Mouse (Mus musculus) heart, embryonic 12.5 days (tissue): Measurements from ENCODE around the gene Gm10945. TPM values are rescaled to one million over a fixed set of nuclear protein-coding genes. Genes with fewer than 3 reads are reported as not detected.

Source experiments
- ATAC-seq: fragments of 200-750 bp; cut with Nextera tagmentation; 2 replicates; pipeline ENCODE4 v1.8.0; 2017; ENCODE audit warnings: moderate TSS enrichment, moderate library complexity; ENCODE audit not compliant: insufficient number of reproducible peaks, low FRiP score
- H3K27ac ChIP-seq: fragments of 300-500 bp; sonication (generic); 2 replicates; pipeline ENCODE4 v1.5.1; 2016; ENCODE audit warnings: mild to moderate bottlenecking, moderate library complexity; ENCODE audit not compliant: poor library complexity, severe bottlenecking
- H3K27me3 ChIP-seq: fragments of 300-500 bp; sonication (generic); replicated peaks from 2 replicates; pipeline ENCODE4 v1.6.1; 2016; ENCODE audit warnings: mild to moderate bottlenecking, moderate library complexity
- H3K36me3 ChIP-seq: fragments of 300-500 bp; sonication (generic); 2 replicates; pipeline ENCODE4 v1.6.1; 2016; ENCODE audit warnings: mild to moderate bottlenecking, moderate library complexity
- H3K4me1 ChIP-seq: fragments of 300-500 bp; sonication (generic); replicated peaks from 2 replicates; pipeline ENCODE4 v1.6.1; 2016; ENCODE audit warnings: mild to moderate bottlenecking
- H3K4me2 ChIP-seq: fragments of 300-500 bp; sonication (generic); 2 replicates; pipeline ENCODE4 v1.6.1; 2016; ENCODE audit warnings: mild to moderate bottlenecking, moderate library complexity
- H3K4me3 ChIP-seq: fragments of 300-500 bp; sonication (generic); 2 replicates; pipeline ENCODE4 v1.5.1; 2016; ENCODE audit warnings: mild to moderate bottlenecking
- H3K9ac ChIP-seq: fragments of 300-500 bp; sonication (generic); 2 replicates; pipeline ENCODE4 v1.6.1; 2016; ENCODE audit warnings: mild to moderate bottlenecking, moderate library complexity
- H3K9me3 ChIP-seq: fragments of 300-500 bp; sonication (generic); replicated peaks from 2 replicates; pipeline ENCODE4 v1.6.1; 2016; ENCODE audit warnings: mild to moderate bottlenecking, moderate library complexity
- WGBS: fragments of 180-500 bp; shearing (Covaris S2); methylation state at CpG from one replicate; pipeline ENCODE4 v1.1.7; 2016; 5-methylcytosine and 5-hydroxymethylcytosine counted together
- polyA plus RNA-seq: library from polyadenylated mRNA; unstranded; fragments of >200 nt; fragmentation: Nextera tagmentation; extraction: Ambion mirVana; gene quantifications from 2 replicates; pipeline ENCODE4 v1.2.1, GENCODE M21; 2016

Gene Gm10945
- polyA plus RNA-seq = not detected in 2 replicates

- no peak within 1 kb of the TSS for H3K4me3 ChIP-seq
- H3K4me2 ChIP-seq = no peak within 1 kb of the TSS
- WGBS = 80% methylated on average over 2 of the region's 2 CpGs
- H3K36me3 ChIP-seq = no peaks in the 10 kb centered on the region
- H3K27me3 ChIP-seq = no peaks in the 10 kb centered on the region
- no peak within 1 kb of the TSS for H3K9ac ChIP-seq
- no peak within 1 kb of the TSS for H3K27ac ChIP-seq
- H3K9me3 ChIP-seq = no peaks in the 10 kb centered on the region
- no peak for ATAC-seq
- no peaks in the 10 kb centered on the region for H3K4me1 ChIP-seq
Measured at GRCm38 (mm10) chr10:6761287-6761811, at the start of gene Gm10945. Gm10945 (minus strand) TSS chr10:6761761.

- Histone ChIP-seq H3K9ac (no peak overlapping the region), H3K9me3 (no peaks in the 10 kb centered on the region), H3K27me3 (peaks cover 9% of the 10 kb centered on the region), H3K27ac (no peak overlapping the region), H3K4me3 (no peak overlapping the region), H3K36me3 (no peaks in the 10 kb centered on the region), H3K4me2 (no peak overlapping the region), H3K4me1 (no peaks in the 10 kb centered on the region)
- ATAC-seq = no peak
Measured at GRCm38 (mm10) chr10:6790226-6790625, 28.7 kb upstream of the Gm10945 start.

- Histone ChIP-seq H3K27ac (no peak overlapping the region), H3K9ac (no peak overlapping the region), H3K4me1 (no peaks in the 10 kb centered on the region), H3K9me3 (no peaks in the 10 kb centered on the region), H3K36me3 (no peaks in the 10 kb centered on the region), H3K27me3 (peaks cover 9% of the 10 kb centered on the region), H3K4me3 (no peak overlapping the region), H3K4me2 (no peak overlapping the region)
- 4% methylated on average over 25 of the region's 25 CpGs for WGBS
- peak; percentile 57; the same call in 1 of the 2 replicates for ATAC-seq
Measured at GRCm38 (mm10) chr10:6788517-6789237, 27.1 kb upstream of the Gm10945 start.

- WGBS = 84% methylated on average over 3 of the region's 3 CpGs
- H3K36me3 ChIP-seq = no peaks in the 10 kb centered on the region
- no peak within 1 kb of the TSS for H3K9ac ChIP-seq
- H3K9me3 ChIP-seq = no peaks in the 10 kb centered on the region
- H3K4me1 ChIP-seq = no peaks in the 10 kb centered on the region
- H3K27me3 ChIP-seq = no peaks in the 10 kb centered on the region
- H3K27ac ChIP-seq = no peak within 1 kb of the TSS
- H3K4me2 ChIP-seq = no peak within 1 kb of the TSS
- H3K4me3 ChIP-seq = no peak within 1 kb of the TSS
- ATAC-seq = no peak
Measured at GRCm38 (mm10) chr10:6758206-6758605, 3.4 kb downstream of the Gm10945 start, which contains the start of gene Oprm1. Oprm1 (plus strand) TSS chr10:6758506.

GRCm38 (mm10) chr10:6753375-6753774 lies 8.2 kb downstream of the Gm10945 start:
- Histone ChIP-seq H3K4me3 (no peak overlapping the region), H3K4me2 (no peak overlapping the region), H3K9me3 (no peaks in the 10 kb centered on the region), H3K36me3 (no peaks in the 10 kb centered on the region), H3K4me1 (no peaks in the 10 kb centered on the region), H3K27me3 (no peaks in the 10 kb centered on the region), H3K27ac (no peak overlapping the region), H3K9ac (no peak overlapping the region)
- 80% methylated on average over 5 of the region's 5 CpGs for WGBS
- ATAC-seq = no peak

- Histone ChIP-seq H3K27ac (no peak overlapping the region), H3K4me2 (no peak overlapping the region), H3K27me3 (no peaks in the 10 kb centered on the region), H3K4me3 (no peak overlapping the region), H3K36me3 (no peaks in the 10 kb centered on the region), H3K4me1 (no peaks in the 10 kb centered on the region), H3K9me3 (no peaks in the 10 kb centered on the region), H3K9ac (no peak overlapping the region)
- 86% methylated on average over 3 of the region's 3 CpGs for WGBS
- no peak for ATAC-seq
Measured at GRCm38 (mm10) chr10:6728469-6728868, 33.1 kb downstream of the Gm10945 start.

- Histone ChIP-seq H3K4me3 (no peak overlapping the region), H3K27me3 (no peaks in the 10 kb centered on the region), H3K36me3 (no peaks in the 10 kb centered on the region), H3K27ac (no peak overlapping the region), H3K9ac (no peak overlapping the region), H3K4me2 (no peak overlapping the region), H3K4me1 (no peaks in the 10 kb centered on the region), H3K9me3 (no peaks in the 10 kb centered on the region)
- no peak for ATAC-seq
- 51% methylated on average over 1 of the region's 1 CpGs for WGBS
Measured at GRCm38 (mm10) chr10:6723765-6724164, 37.8 kb downstream of the Gm10945 start.

GRCm38 (mm10) chr10:6717181-6717948 lies 44.2 kb downstream of the Gm10945 start:
- Histone ChIP-seq H3K27me3 (no peaks in the 10 kb centered on the region), H3K4me2 (no peak overlapping the region), H3K9me3 (no peaks in the 10 kb centered on the region), H3K4me3 (no peak overlapping the region), H3K9ac (no peak overlapping the region), H3K4me1 (no peaks in the 10 kb centered on the region), H3K27ac (no peak overlapping the region), H3K36me3 (no peaks in the 10 kb centered on the region)
- ATAC-seq = no peak
- 56% methylated on average over 4 of the region's 4 CpGs for WGBS

- no peak overlapping the region for H3K4me3 ChIP-seq
- H3K4me1 ChIP-seq = no peaks in the 10 kb centered on the region
- H3K27me3 ChIP-seq = no peaks in the 10 kb centered on the region
- H3K36me3 ChIP-seq = no peaks in the 10 kb centered on the region
- no peak overlapping the region for H3K27ac ChIP-seq
- 83% methylated on average over 1 of the region's 1 CpGs for WGBS
- H3K9ac ChIP-seq = no peak overlapping the region
- no peaks in the 10 kb centered on the region for H3K9me3 ChIP-seq
- no peak overlapping the region for H3K4me2 ChIP-seq
- no peak for ATAC-seq
Measured at GRCm38 (mm10) chr10:6705226-6705885, 56.2 kb downstream of the Gm10945 start.

GRCm38 (mm10) chr10:6694218-6694850 lies 67.2 kb downstream of the Gm10945 start:
- ATAC-seq = no peak
- Histone ChIP-seq H3K27me3 (no peaks in the 10 kb centered on the region), H3K4me1 (no peaks in the 10 kb centered on the region), H3K4me2 (peak overlapping the region; percentile 49), H3K9ac (no peak overlapping the region), H3K9me3 (no peaks in the 10 kb centered on the region), H3K4me3 (peak overlapping the region; percentile 21; the same call in 1 of the 2 replicates), H3K36me3 (no peaks in the 10 kb centered on the region), H3K27ac (no peak overlapping the region)
- 53% methylated on average over 13 of the region's 13 CpGs for WGBS
